Mouse (Mus musculus) liver, adult 2 months (tissue): ENCODE measurements at regions not wholly inside any gene's neighbourhood (a gene's known extent, or its start where the extent isn't known, plus 50 kb on each side); places are given as distances from the start of the nearest gene placed in this dataset.

Source experiments
- CTCF ChIP-seq: fragments of 200-500 bp; IDR thresholded peaks from 2 replicates; pipeline ENCODE4 v1.5.1; 2011; ENCODE audit warnings: low read depth, low read length, control low read depth
- POLR2A ChIP-seq: fragments of 200-500 bp; IDR thresholded peaks from 2 replicates; pipeline ENCODE4 v1.6.1; 2011; ENCODE audit warnings: low read length, control low read depth; ENCODE audit not compliant: insufficient read depth; ENCODE audit errors: extremely low read depth

DNA sequence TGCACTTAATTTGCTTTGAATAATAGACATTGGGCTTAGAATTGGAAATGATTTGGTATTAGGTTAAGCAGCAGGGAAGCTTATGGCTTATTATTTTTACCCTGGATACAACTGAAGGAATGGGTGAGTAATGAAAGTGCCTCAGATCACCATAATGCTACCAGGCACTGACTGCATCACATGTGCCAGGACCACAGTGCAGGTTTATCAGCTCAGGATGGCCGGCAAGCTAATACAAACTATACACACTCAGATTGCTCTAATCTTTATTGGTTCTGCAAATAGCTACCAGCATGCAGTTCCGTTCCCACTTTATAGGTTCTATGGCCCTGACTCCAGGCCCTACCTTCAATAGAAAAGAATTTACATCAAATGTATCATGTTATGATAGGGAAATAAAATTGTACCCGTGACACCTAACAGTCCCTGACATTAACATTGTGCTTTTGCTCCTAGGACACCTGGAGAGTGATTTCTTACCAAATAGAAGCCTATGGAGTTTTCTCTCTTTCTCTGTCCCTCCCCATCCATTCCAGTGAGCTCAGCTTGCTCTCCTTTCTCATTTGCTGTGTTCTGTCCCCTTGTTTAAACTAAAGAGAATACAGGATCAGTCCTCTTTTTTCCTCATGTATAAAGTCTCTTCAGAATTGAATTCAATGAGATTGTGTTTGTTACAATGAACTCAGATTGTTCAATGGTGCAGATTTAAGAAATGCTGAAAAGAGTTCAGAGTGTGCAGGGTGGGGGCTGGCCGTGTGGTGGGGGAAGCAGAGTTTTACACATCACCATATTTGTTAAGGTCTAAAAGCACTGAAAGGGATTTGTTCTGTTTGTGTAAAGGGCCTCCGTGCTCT lies 121.3 kb upstream of the BC052040 start:
- TF ChIP-seq CTCF (no peak), POLR2A (no peak)
